Mouse (Mus musculus) embryonic fibroblast, embryonic 13.5 days (primary cell): ENCODE measurements around the gene Col5a1.

Experiments used
- CTCF ChIP-seq: IDR thresholded peaks from 2 replicates; pipeline ENCODE4 v1.5.1; 2011; ENCODE audit warnings: mild to moderate bottlenecking, control low read depth, low read length, moderate library complexity, borderline replicate concordance; ENCODE audit not compliant: insufficient read depth
- POLR2A ChIP-seq: IDR thresholded peaks from 2 replicates; pipeline ENCODE4 v1.6.1; 2011; ENCODE audit warnings: low read depth, mild to moderate bottlenecking, control low read depth, low read length, moderate library complexity

DNA sequence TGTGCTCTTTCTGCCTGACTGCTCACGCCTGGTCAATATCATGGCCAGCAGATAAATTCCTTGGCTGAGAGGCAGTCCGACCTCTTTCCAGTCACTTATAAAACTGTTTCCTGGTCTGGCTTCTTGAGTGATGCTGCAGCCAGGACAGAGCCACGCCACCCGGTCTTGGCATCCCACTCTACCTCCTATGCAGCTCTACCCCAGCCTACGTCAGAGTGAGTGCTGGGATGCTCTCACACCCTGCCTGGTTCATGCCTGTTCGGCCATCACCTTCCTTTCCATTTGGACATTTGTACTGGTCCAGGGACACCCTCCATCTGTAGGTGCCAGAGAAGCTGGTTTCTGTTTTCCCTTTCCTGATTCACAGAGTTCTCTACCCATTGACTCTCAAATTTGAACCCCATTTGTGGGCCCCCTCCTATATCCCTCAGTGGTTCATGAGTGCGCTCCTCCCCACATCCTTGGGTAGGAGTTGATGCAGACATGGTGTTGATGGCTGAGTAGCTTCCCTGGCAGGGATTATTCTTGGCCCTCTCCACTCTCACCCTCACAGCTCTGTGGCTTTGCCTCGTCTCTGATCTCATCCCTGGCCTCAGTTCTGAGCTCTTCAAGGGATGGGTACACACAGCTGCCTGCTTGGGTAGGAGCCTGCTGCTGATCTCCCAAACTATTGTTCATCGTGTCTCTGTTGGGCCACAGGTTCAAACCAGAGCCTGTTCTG is 15.5 kb downstream of the Col5a1 start:
- TF ChIP-seq CTCF (no peak), POLR2A (no peak)
